Mouse (Mus musculus): ENCODE results near the gene Armc6. TPM values are rescaled to one million over a fixed set of nuclear protein-coding genes. Genes with fewer than 3 reads are reported as not detected.

Gene Armc6
- polyA plus RNA-seq, 1 experiment from 2014 or later, result 24.8 TPM

GRCm38 (mm10) chr8:70197603-70198002, 36.7 kb downstream of the Armc6 start:
- no peaks in the 10 kb centered on the region for H3K27me3 ChIP-seq (ENCODE audit: control insufficient read depth, insufficient read depth, low read length)
- H3K4me3 ChIP-seq (ENCODE audit: low read length), result no peak overlapping the region
- H3K9me3 ChIP-seq (ENCODE audit: control insufficient read depth, low read length), result no peaks in the 10 kb centered on the region
- no peak overlapping the region for H3K4me2 ChIP-seq (replicated peaks; ENCODE audit: low read depth, low read length)
- 62% methylated on average over 7 of the region's 7 CpGs for WGBS
- no peak overlapping the region for H3K9ac ChIP-seq (ENCODE audit: low read depth, low read length)
- no peak for ATAC-seq (ENCODE audit: low FRiP score, low TSS enrichment)
- no peaks in the 10 kb centered on the region for H3K36me3 ChIP-seq (ENCODE audit: control insufficient read depth, insufficient read depth, low read length)
- no peak overlapping the region for H3K27ac ChIP-seq (ENCODE audit: low read depth, low read length)
- H3K4me1 ChIP-seq (ENCODE audit: control insufficient read depth, insufficient read depth, low read length), result no peaks in the 10 kb centered on the region

DNA sequence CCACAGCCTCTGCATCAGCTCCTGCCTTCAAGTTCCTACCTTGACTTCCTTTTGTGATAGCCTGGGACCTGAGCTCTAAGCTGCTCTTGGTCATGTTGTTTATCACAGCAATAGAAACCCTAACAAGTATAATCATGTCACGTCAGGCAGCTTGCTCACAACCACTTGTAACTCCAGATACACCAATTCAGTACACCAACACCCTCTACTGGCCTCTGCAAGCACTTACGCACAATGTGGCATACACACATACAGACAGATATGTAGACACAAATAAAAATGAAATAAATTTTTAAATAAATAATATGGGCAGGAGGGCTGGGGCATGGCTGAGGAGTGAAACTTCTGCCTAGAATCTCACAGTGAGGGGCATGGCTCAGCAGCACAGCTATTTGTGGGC, 38.5 kb downstream of the Armc6 start:
- Histone ChIP-seq H3K27ac (ENCODE audit: low read depth, low read length) (no peak overlapping the region), H3K4me1 (ENCODE audit: control insufficient read depth, insufficient read depth, low read length) (no peaks in the 10 kb centered on the region), H3K4me2 (replicated peaks; ENCODE audit: low read depth, low read length) (no peak overlapping the region), H3K4me3 (ENCODE audit: low read length) (no peak overlapping the region), H3K9me3 (ENCODE audit: control insufficient read depth, low read length) (no peaks in the 10 kb centered on the region), H3K9ac (ENCODE audit: low read depth, low read length) (no peak overlapping the region), H3K36me3 (ENCODE audit: control insufficient read depth, insufficient read depth, low read length) (no peaks in the 10 kb centered on the region), H3K27me3 (ENCODE audit: control insufficient read depth, insufficient read depth, low read length) (no peaks in the 10 kb centered on the region)
- WGBS, result 76% methylated on average over 2 of the region's 2 CpGs
- no peak for ATAC-seq (ENCODE audit: low FRiP score, low TSS enrichment)

DNA sequence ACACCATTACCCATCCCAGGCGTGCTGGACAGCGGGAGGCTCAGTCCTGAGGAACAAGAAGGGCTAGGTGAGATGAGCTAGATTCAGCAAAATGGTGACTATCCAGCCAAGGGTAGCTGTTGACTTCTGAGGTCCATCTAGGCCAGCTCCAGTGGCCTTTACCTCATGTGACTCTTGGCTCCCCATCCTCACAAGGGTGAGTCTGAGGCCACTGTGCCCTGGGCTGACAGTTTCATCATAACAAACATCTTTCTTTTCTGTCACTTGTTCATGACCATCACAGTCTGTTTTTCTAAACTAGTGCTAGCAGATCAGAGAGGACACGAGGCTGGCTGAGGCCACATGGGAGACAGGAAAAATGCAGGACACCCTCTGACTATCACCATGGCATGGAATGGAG, 40.1 kb downstream of the Armc6 start:
- Histone ChIP-seq H3K9ac (ENCODE audit: low read depth, low read length) (no peak overlapping the region), H3K27me3 (ENCODE audit: control insufficient read depth, insufficient read depth, low read length) (no peaks in the 10 kb centered on the region), H3K4me3 (ENCODE audit: low read length) (no peak overlapping the region), H3K4me2 (replicated peaks; ENCODE audit: low read depth, low read length) (no peak overlapping the region), H3K27ac (ENCODE audit: low read depth, low read length) (no peak overlapping the region), H3K36me3 (ENCODE audit: control insufficient read depth, insufficient read depth, low read length) (no peaks in the 10 kb centered on the region), H3K4me1 (ENCODE audit: control insufficient read depth, insufficient read depth, low read length) (no peaks in the 10 kb centered on the region), H3K9me3 (ENCODE audit: control insufficient read depth, low read length) (no peaks in the 10 kb centered on the region)
- ATAC-seq (ENCODE audit: low FRiP score, low TSS enrichment), result no peak
- WGBS, result 88% methylated on average over 3 of the region's 3 CpGs

DNA sequence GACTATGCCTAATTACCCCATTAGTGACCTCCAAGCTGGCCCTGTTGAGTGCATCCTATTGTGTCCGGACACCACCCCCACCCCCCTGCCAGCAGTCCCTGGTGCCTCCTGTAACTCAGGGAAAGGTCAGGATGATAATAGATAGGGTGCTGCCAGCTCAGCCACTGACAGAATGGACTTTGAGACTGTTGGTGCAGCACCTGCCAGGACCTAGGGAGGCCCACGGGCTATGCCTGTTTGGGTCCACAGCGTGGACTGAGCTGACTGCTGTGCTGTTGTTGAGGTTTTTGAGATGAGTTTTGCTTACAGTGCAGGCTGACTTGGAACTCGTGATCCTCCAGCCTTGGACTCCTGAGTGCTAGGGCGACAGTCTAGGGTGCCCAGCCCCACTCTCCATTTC, 41.0 kb downstream of the Armc6 start:
- Histone ChIP-seq H3K9ac (ENCODE audit: low read depth, low read length) (no peak overlapping the region), H3K4me3 (ENCODE audit: low read length) (no peak overlapping the region), H3K4me1 (ENCODE audit: control insufficient read depth, insufficient read depth, low read length) (no peaks in the 10 kb centered on the region), H3K27ac (ENCODE audit: low read depth, low read length) (no peak overlapping the region), H3K9me3 (ENCODE audit: control insufficient read depth, low read length) (no peaks in the 10 kb centered on the region), H3K4me2 (replicated peaks; ENCODE audit: low read depth, low read length) (no peak overlapping the region), H3K27me3 (ENCODE audit: control insufficient read depth, insufficient read depth, low read length) (no peaks in the 10 kb centered on the region), H3K36me3 (ENCODE audit: control insufficient read depth, insufficient read depth, low read length) (no peaks in the 10 kb centered on the region)
- no peak for ATAC-seq (ENCODE audit: low FRiP score, low TSS enrichment)
- 68% methylated on average over 5 of the region's 5 CpGs for WGBS

DNA sequence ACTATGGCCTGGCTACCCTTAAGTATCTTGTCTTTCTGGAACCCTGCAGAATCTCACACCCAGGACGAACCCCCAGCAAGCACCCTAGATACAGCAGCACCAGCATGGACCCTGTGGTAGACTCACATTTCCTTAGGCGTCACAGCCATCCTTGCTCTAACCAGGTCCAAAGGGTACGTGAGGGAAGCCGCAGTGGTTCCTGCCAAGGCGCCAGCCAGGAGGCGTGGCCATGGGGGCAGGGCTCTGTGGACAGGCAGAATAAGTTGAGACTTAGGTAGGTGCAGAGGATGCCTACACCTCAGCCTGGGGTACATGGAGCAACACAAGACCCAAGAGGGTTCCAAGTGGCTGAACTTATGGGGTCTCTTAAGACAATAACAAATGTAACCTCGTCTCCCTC, 45.6 kb downstream of the Armc6 start:
- Histone ChIP-seq H3K9me3 (ENCODE audit: control insufficient read depth, low read length) (no peaks in the 10 kb centered on the region), H3K4me1 (ENCODE audit: control insufficient read depth, insufficient read depth, low read length) (no peaks in the 10 kb centered on the region), H3K4me2 (replicated peaks; ENCODE audit: low read depth, low read length) (no peak overlapping the region), H3K36me3 (ENCODE audit: control insufficient read depth, insufficient read depth, low read length) (no peaks in the 10 kb centered on the region), H3K9ac (ENCODE audit: low read depth, low read length) (no peak overlapping the region), H3K27ac (ENCODE audit: low read depth, low read length) (no peak overlapping the region), H3K27me3 (ENCODE audit: control insufficient read depth, insufficient read depth, low read length) (no peaks in the 10 kb centered on the region), H3K4me3 (ENCODE audit: low read length) (no peak overlapping the region)
- 74% methylated on average over 7 of the region's 7 CpGs for WGBS
- no peak for ATAC-seq (ENCODE audit: low FRiP score, low TSS enrichment)

- Histone ChIP-seq H3K27me3 (ENCODE audit: control insufficient read depth, insufficient read depth, low read length) (no peaks in the 10 kb centered on the region), H3K36me3 (ENCODE audit: control insufficient read depth, insufficient read depth, low read length) (peaks cover 31% of the 10 kb centered on the region), H3K9me3 (ENCODE audit: control insufficient read depth, low read length) (no peaks in the 10 kb centered on the region), H3K4me2 (replicated peaks; ENCODE audit: low read depth, low read length) (no peak overlapping the region), H3K4me1 (ENCODE audit: control insufficient read depth, insufficient read depth, low read length) (no peaks in the 10 kb centered on the region), H3K27ac (ENCODE audit: low read depth, low read length) (no peak overlapping the region), H3K9ac (ENCODE audit: low read depth, low read length) (no peak overlapping the region), H3K4me3 (ENCODE audit: low read length) (no peak overlapping the region)
- ATAC-seq (ENCODE audit: low FRiP score, low TSS enrichment), result no peak
- 92% methylated on average over 4 of the region's 4 CpGs for WGBS
These were observed 51.1 kb downstream of the Armc6 start for GRCm38 (mm10) chr8:70183194-70183593.

DNA sequence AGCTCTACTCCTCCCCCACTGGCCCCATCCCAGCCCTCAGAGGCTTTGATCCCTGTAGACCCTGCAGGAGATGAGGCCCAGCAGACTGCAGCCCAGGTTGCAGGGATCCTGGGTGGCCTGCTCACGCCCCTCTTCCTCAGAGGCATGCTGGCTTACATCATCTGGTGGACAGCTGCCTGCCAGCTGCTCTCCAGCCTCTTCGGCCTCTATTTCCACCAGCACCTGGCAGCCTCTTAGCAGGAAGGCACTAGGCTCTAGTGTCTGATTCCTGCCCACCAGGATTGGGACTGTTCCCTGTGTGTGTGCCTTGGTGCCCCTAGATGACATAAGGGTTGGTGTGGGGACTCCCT, 52.4 kb downstream of the Armc6 start:
- Histone ChIP-seq H3K27me3 (ENCODE audit: control insufficient read depth, insufficient read depth, low read length) (no peaks in the 10 kb centered on the region), H3K4me2 (replicated peaks; ENCODE audit: low read depth, low read length) (no peak overlapping the region), H3K4me1 (ENCODE audit: control insufficient read depth, insufficient read depth, low read length) (no peaks in the 10 kb centered on the region), H3K4me3 (ENCODE audit: low read length) (no peak overlapping the region), H3K27ac (ENCODE audit: low read depth, low read length) (no peak overlapping the region), H3K9me3 (ENCODE audit: control insufficient read depth, low read length) (no peaks in the 10 kb centered on the region), H3K36me3 (ENCODE audit: control insufficient read depth, insufficient read depth, low read length) (peaks cover 40% of the 10 kb centered on the region), H3K9ac (ENCODE audit: low read depth, low read length) (no peak overlapping the region)
- WGBS, result 33% methylated on average over 2 of the region's 2 CpGs
- no peak for ATAC-seq (ENCODE audit: low FRiP score, low TSS enrichment)

DNA sequence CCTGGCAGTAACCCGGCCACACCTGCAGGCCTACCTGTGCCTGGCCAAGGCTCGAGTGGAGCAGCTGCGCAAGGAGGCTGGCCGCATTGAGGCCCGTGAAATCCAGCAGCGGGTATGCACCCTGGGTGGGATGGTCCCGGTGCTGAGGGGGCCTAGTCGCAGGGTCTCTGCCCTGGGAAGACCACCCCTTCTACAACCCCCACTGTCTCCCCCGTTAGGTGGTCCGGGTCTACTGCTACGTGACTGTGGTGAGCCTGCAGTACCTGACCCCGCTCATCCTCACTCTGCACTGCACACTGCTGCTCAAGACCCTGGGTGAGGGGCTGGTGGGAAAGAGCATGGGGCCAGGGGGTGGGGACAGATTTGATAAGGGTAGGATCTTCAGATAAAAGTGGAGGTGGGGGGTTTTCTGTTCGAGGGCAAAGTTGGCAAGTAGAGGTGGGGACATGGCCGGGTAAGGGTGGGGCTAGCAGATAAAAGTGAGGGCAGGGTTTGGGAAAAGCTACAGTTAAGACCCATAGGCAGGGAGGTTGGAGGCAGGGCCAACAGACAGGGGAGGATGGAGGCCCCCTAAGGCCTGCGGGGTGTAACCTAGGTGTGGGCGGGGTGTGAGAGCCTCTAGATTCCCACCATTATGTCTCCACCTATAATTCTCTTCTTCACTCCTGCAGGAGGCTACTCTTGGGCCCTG, 52.9 kb downstream of the Armc6 start:
- ATAC-seq (ENCODE audit: low FRiP score, low TSS enrichment), result no peak
- WGBS, result 57% methylated on average over 16 of the region's 16 CpGs
- H3K9me3 ChIP-seq (ENCODE audit: control insufficient read depth, low read length), result no peaks in the 10 kb centered on the region
- no peak overlapping the region for H3K4me2 ChIP-seq (replicated peaks; ENCODE audit: low read depth, low read length)
- H3K36me3 ChIP-seq (ENCODE audit: control insufficient read depth, insufficient read depth, low read length), result peaks cover 42% of the 10 kb centered on the region
- no peak overlapping the region for H3K4me3 ChIP-seq (ENCODE audit: low read length)
- H3K27ac ChIP-seq (ENCODE audit: low read depth, low read length), result no peak overlapping the region
- H3K27me3 ChIP-seq (ENCODE audit: control insufficient read depth, insufficient read depth, low read length), result no peaks in the 10 kb centered on the region
- no peaks in the 10 kb centered on the region for H3K4me1 ChIP-seq (ENCODE audit: control insufficient read depth, insufficient read depth, low read length)
- H3K9ac ChIP-seq (ENCODE audit: low read depth, low read length), result no peak overlapping the region

- Histone ChIP-seq H3K9ac (ENCODE audit: low read depth, low read length) (no peak overlapping the region), H3K27ac (ENCODE audit: low read depth, low read length) (no peak overlapping the region), H3K9me3 (ENCODE audit: control insufficient read depth, low read length) (no peaks in the 10 kb centered on the region), H3K4me1 (ENCODE audit: control insufficient read depth, insufficient read depth, low read length) (no peaks in the 10 kb centered on the region), H3K4me3 (ENCODE audit: low read length) (no peak overlapping the region), H3K36me3 (ENCODE audit: control insufficient read depth, insufficient read depth, low read length) (peaks cover 45% of the 10 kb centered on the region), H3K4me2 (replicated peaks; ENCODE audit: low read depth, low read length) (no peak overlapping the region), H3K27me3 (ENCODE audit: control insufficient read depth, insufficient read depth, low read length) (no peaks in the 10 kb centered on the region)
- ATAC-seq (ENCODE audit: low FRiP score, low TSS enrichment), result no peak
- WGBS, result 94% methylated on average over 4 of the region's 4 CpGs
These were observed 55.2 kb downstream of the Armc6 start for GRCm38 (mm10) chr8:70179082-70179481.

Data from kidney, embryonic 14.5 days (tissue).